Mouse (Mus musculus): ENCODE data around the gene Tfb2m.

GRCm38 (mm10) chr1:179541502-179541901 is 4.6 kb downstream of the Tfb2m start:
- TF ChIP-seq CTCF (IDR thresholded peaks at IDR 0.05; ENCODE audit: borderline replicate concordance, extremely low read depth, insufficient read depth, insufficient read length) (0 out of 2 replicates have a peak, but pooled peaks have one; percentile 6), POLR2A (IDR thresholded peaks at IDR 0.05; ENCODE audit: borderline replicate concordance, extremely low read depth, insufficient read depth, insufficient read length, poor library complexity, severe bottlenecking) (no peak)

Data from brain, embryonic 14.5 days (tissue).